Mouse (Mus musculus) lung, postnatal 10 days (tissue): ENCODE measurements around the gene Pbx3.

ENCODE experiments used
- DNase-seq: peaks from one replicate; pipeline ENCODE4 v3.0.0; 2021

Pbx3 gene

DNA sequence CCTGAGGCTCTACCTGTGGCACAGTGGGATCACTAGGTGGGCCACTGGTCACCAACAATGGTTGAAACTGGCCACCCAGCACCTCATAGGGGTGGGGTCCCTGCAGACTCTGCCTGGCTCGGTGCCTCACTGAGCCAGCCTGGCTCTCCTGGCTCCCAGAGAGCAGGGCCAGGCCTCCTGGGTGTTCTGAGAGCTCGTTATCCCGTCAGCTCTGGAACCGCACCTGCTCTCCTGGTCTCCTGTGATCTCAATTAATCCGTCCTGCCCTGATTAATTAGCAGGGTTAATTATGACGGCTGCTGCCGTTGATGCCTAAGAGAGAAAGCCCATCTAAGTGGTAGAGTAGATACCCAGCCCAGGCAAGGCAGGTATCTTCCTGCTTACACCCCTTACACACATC, 237.6 kb downstream of the Pbx3 start:
- no peak for DNase-seq

- no peak for DNase-seq
These were observed 240.2 kb downstream of the Pbx3 start for GRCm38 (mm10) chr2:34132751-34133150.

DNA sequence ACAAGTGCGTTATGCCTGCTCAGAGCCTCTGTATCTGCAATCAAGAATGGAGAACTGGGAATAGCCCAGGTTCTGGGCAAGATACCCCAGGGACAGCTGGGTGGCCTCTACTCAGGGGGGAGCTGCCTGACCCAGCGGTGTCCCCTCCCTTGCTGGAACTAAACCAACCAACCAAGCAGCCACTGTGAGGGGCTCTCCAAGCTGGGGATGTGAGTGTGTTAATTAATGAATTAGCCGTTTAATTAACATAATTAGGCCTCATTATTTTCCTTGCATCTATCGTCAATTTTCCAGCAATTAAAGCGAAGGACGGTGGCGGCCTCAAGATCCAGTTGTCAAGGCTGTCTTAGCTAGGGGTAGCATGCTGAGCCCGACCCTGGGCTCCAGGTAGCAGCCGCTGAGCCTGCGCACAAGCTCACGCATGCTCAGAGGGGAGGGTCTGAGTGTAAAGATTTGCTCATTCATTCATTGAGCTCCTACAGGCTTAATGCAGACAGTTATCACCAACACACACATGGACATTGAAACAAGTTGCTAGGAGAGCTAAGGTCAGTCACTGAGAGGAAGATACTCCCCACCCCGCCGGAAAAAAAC, 243.2 kb downstream of the Pbx3 start:
- DNase-seq: no peak

DNA sequence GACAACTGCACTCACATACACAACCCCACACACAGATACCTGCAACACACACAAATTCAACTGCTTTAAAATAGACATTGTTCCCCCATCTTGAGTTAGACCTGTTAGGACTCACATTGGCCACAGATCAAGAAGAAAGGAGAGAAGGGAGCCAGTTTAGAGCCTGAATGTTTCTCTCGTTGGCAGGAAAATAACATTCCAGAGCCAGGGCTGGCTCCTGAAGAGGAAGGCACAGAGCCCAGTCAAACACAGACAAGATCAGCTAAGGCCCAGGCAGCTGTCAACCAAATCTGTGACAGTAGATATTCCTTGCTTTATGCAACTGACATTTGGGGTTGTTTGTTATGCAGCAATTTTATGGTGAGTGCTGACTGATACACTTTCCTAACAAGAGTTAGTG, 245.1 kb downstream of the Pbx3 start:
- DNase-seq: no peak

GRCm38 (mm10) chr2:34123896-34124295, 249.0 kb downstream of the Pbx3 start:
- DNase-seq: no peak
